Mouse (Mus musculus) megakaryocyte, embryonic 14.5 days (primary cell): Measurements from ENCODE around the gene Clint1.

Experiments used
- FLI1 ChIP-seq: IDR thresholded peaks from 2 replicates; pipeline ENCODE4 v1.6.1; 2012; ENCODE audit warnings: low read length, inconsistent platforms, mixed read lengths
- GATA1 ChIP-seq: IDR thresholded peaks from 3 replicates; pipeline ENCODE4 v1.6.1; 2012; ENCODE audit warnings: mixed read lengths, low read length, inconsistent platforms, borderline replicate concordance

- TF ChIP-seq GATA1 (no peak), FLI1 (no peak)
Observed at GRCm38 (mm10) chr11:45906109-45906786, 54.4 kb downstream of the Clint1 start.
